Comparison of ENCODE assay signal across 8 mouse cellular contexts in the genomic region with DNA sequence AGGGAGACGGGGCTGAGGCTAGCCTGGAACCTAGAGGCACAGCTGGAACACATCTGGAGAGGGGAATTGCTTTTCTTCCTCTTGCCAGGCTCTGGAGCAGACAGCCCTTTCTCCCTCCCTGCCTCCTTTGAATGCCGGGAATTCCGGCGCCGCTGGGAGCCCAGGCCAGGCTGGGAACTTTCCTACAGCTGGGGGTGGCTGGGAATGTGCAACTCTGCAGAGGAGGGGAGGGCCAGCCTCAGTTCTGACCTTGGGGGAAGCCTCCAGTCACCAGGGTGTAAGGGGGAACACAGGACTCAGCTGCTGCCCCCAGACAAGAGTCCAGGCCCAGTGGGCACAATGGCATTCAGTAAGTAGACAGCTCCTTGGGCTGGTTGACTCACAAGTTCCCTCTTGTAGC. TPM values are rescaled to one million over a fixed set of nuclear protein-coding genes. Genes with fewer than 3 reads are reported as not detected.
DNase-seq lines count a peak whose midpoint lies in the region; ATAC-seq and TF ChIP-seq lines count a peak whose summit lies in the region.

No protein-coding gene starts in this region.

- no peak overlapping the region for H3K9ac ChIP-seq in heart, adult 2 months (ENCODE audit: low read depth, low read length)

- H3K4me1 ChIP-seq in heart, adult 2 months (ENCODE audit: control insufficient read depth, insufficient read depth, low read length) = peaks cover 8% of the 10 kb centered on the region

- TF ChIP-seq EP300 in heart, adult 2 months (IDR thresholded peaks at IDR 0.05; ENCODE audit: insufficient read depth, low read depth, low read length) = peak; percentile 50; the same call in 1 of the 2 replicates

- H3K4me3 ChIP-seq in layer of hippocampus, adult 2 months = no peak overlapping the region
- no peak overlapping the region for H3K4me3 ChIP-seq in heart, adult 2 months

- H3K36me3 ChIP-seq in heart, adult 2 months (ENCODE audit: control insufficient read depth, insufficient read depth, low read length) = no peaks in the 10 kb centered on the region

- no peaks in the 10 kb centered on the region for H3K79me2 ChIP-seq in heart, adult 2 months (replicated peaks; ENCODE audit: control insufficient read depth, insufficient read depth, low read length)

- 0 out of 2 replicates have a peak overlapping the region, but pooled peaks have one; percentile 25 for H3K27ac ChIP-seq in layer of hippocampus, adult 2 months
- H3K27ac ChIP-seq in heart, adult 2 months = peak overlapping the region; percentile 68

- 10% methylated on average over 5 of the region's 5 CpGs for WGBS in heart, adult 2 months

- ATAC-seq in megakaryocyte, adult 5-6 weeks (ENCODE audit: poor library complexity, severe bottlenecking) = no peak
- ATAC-seq in erythroid progenitor cell, adult 5-6 weeks (replicated peaks; ENCODE audit: low FRiP score, poor library complexity, severe bottlenecking) = no peak

- TF ChIP-seq CTCF in layer of hippocampus, adult 2 months (conservative IDR thresholded peaks at IDR 0.05) = no peak
- 0 out of 2 replicates have a peak, but pooled peaks have one; percentile 10 for TF ChIP-seq CTCF in heart, adult 2 months (IDR thresholded peaks at IDR 0.05)

- 0 out of 2 replicates have a peak, but pooled peaks have one; percentile 16 for TF ChIP-seq POLR2A in heart, adult 2 months (IDR thresholded peaks at IDR 0.05; ENCODE audit: insufficient read depth, low read depth, low read length)

- no peaks in the 10 kb centered on the region for H3K27me3 ChIP-seq in heart, adult 2 months (ENCODE audit: control insufficient read depth, insufficient read depth, low read length)

- intact Hi-C loops in heart, adult 2 months (cut with DNase I) = no loop called here

- DNase-seq in layer of hippocampus, adult 2 months (ENCODE audit: low spot score in 2 of 2) = no peak
- DNase-seq in layer of hippocampus, postnatal 25 days (ENCODE audit: extremely low spot score in 1 of 2, low spot score in 1 of 2) = no peak
- DNase-seq in heart, adult 2 months = peak; percentile 68 to 78
- peak; percentile 44 for DNase-seq in kidney, adult 18-20 months
- peak; percentile 88 for DNase-seq in lung, postnatal 10 days
- no peak for DNase-seq in cerebellum, adult 11-12 months

RNA-seq across cellular contexts. Expression of gene Rps16, which starts 6.5 kb away (rescaled TPM):
- 100 to 1,000 TPM; 490 to 496 TPM for total RNA-seq in layer of hippocampus, adult 2 months (2021)
- total RNA-seq in layer of hippocampus, postnatal 25 days (2021) = 100 to 1,000 TPM; 431 to 496 TPM
- total RNA-seq in heart, adult 2 months (2021) = 100 to 1,000 TPM; 496 to 556 TPM
- 312 and 411 TPM in 2 replicates for polyA plus RNA-seq in heart, adult 2 months (2012; rRNA removed)
- 2,258 and 2,353 TPM in 2 replicates for total RNA-seq in megakaryocyte, adult 5-6 weeks (2015)
- total RNA-seq in megakaryocyte, adult 5-6 weeks (2017) = 250 and 448 TPM in 2 replicates
- 892 and 1,114 TPM in 2 replicates for total RNA-seq in erythroid progenitor cell, adult 5-6 weeks (2015; ENCODE audit: low replicate concordance)
- 132 and 239 TPM in 2 replicates for total RNA-seq in erythroid progenitor cell, adult 5-6 weeks (2017; ENCODE audit: low replicate concordance)

RNA-seq across cellular contexts. Expression of gene Plekhg2, which starts 15.4 kb away (rescaled TPM):
- total RNA-seq in layer of hippocampus, adult 2 months (2021) = 1 to 10 TPM; 5.9 to 6.8 TPM
- total RNA-seq in layer of hippocampus, postnatal 25 days (2021) = 1 to 10 TPM; 6.2 to 8.9 TPM
- total RNA-seq in heart, adult 2 months (2021) = 10 to 100 TPM; 10.4 to 14.3 TPM
- 15.9 and 16.3 TPM in 2 replicates for polyA plus RNA-seq in heart, adult 2 months (2012; rRNA removed)
- 11.5 and 15.2 TPM in 2 replicates for total RNA-seq in megakaryocyte, adult 5-6 weeks (2015)
- 6.1 and 6.3 TPM in 2 replicates for total RNA-seq in megakaryocyte, adult 5-6 weeks (2017)
- total RNA-seq in erythroid progenitor cell, adult 5-6 weeks (2015; ENCODE audit: low replicate concordance) = 2.1 and 5.8 TPM in 2 replicates
- total RNA-seq in erythroid progenitor cell, adult 5-6 weeks (2017; ENCODE audit: low replicate concordance) = 1.0 and 3.1 TPM in 2 replicates

RNA-seq across cellular contexts. Expression of gene Supt5, which starts 18.4 kb away (rescaled TPM):
- total RNA-seq in layer of hippocampus, adult 2 months (2021) = 100 to 1,000 TPM; 117 to 123 TPM
- 100 to 1,000 TPM; 108 to 124 TPM for total RNA-seq in layer of hippocampus, postnatal 25 days (2021)
- 10 to 100 TPM; 52.5 to 59.9 TPM for total RNA-seq in heart, adult 2 months (2021)
- polyA plus RNA-seq in heart, adult 2 months (2012; rRNA removed) = 64.3 and 72.4 TPM in 2 replicates
- total RNA-seq in megakaryocyte, adult 5-6 weeks (2015) = 47.1 and 56.8 TPM in 2 replicates
- 61.2 and 67.5 TPM in 2 replicates for total RNA-seq in megakaryocyte, adult 5-6 weeks (2017)
- total RNA-seq in erythroid progenitor cell, adult 5-6 weeks (2015; ENCODE audit: low replicate concordance) = 33.5 and 37.8 TPM in 2 replicates
- 34.3 and 43.0 TPM in 2 replicates for total RNA-seq in erythroid progenitor cell, adult 5-6 weeks (2017; ENCODE audit: low replicate concordance)

RNA-seq across cellular contexts. Expression of gene Zfp36, which starts 23.1 kb away (rescaled TPM):
- 1 to 10 TPM; 2.0 to 3.2 TPM for total RNA-seq in layer of hippocampus, adult 2 months (2021)
- 1 to 10 TPM; 2.7 to 2.8 TPM for total RNA-seq in layer of hippocampus, postnatal 25 days (2021)
- total RNA-seq in heart, adult 2 months (2021) = 10 to 100 TPM; 19.4 to 26.3 TPM
- polyA plus RNA-seq in heart, adult 2 months (2012; rRNA removed) = 26.1 and 28.2 TPM in 2 replicates
- total RNA-seq in megakaryocyte, adult 5-6 weeks (2015) = 350 and 368 TPM in 2 replicates
- 118 and 143 TPM in 2 replicates for total RNA-seq in megakaryocyte, adult 5-6 weeks (2017)
- 39.8 and 50.5 TPM in 2 replicates for total RNA-seq in erythroid progenitor cell, adult 5-6 weeks (2015; ENCODE audit: low replicate concordance)
- 3.9 and 6.4 TPM in 2 replicates for total RNA-seq in erythroid progenitor cell, adult 5-6 weeks (2017; ENCODE audit: low replicate concordance)

RNA-seq across cellular contexts. Expression of gene Med29, which starts 35.5 kb away (rescaled TPM):
- total RNA-seq in layer of hippocampus, adult 2 months (2021) = 10 to 100 TPM; 17.7 to 18.7 TPM
- total RNA-seq in layer of hippocampus, postnatal 25 days (2021) = 10 to 100 TPM; 19.3 to 22.0 TPM
- total RNA-seq in heart, adult 2 months (2021) = 10 to 100 TPM; 20.8 to 21.5 TPM
- polyA plus RNA-seq in heart, adult 2 months (2012; rRNA removed) = 48.8 and 50.4 TPM in 2 replicates
- 14.7 and 15.4 TPM in 2 replicates for total RNA-seq in megakaryocyte, adult 5-6 weeks (2015)
- total RNA-seq in megakaryocyte, adult 5-6 weeks (2017) = 9.0 and 9.4 TPM in 2 replicates
- 0.84 and 13.0 TPM in 2 replicates for total RNA-seq in erythroid progenitor cell, adult 5-6 weeks (2015; ENCODE audit: low replicate concordance)
- total RNA-seq in erythroid progenitor cell, adult 5-6 weeks (2017; ENCODE audit: low replicate concordance) = 2.6 and 4.4 TPM in 2 replicates

Comparison
In these comparisons a context has a peak if more than half of its experiments do, and no peak if none do; other contexts are left out.
1. DNase-seq: peak in heart, adult 2 months (2 of 2), kidney, adult 18-20 months (single experiment) and lung, postnatal 10 days (single experiment); none in layer of hippocampus, adult 2 months (0 of 2), layer of hippocampus, postnatal 25 days (0 of 2) and cerebellum, adult 11-12 months (single experiment).